Mouse (Mus musculus): ENCODE measurements around the gene Smim24.
A peak's percentile ranks its signal among the peaks of the same experiment; 100 is the strongest.

Smim24 gene

GRCm38 (mm10) chr10:81409330-81409729, 16.5 kb downstream of the Smim24 start:
- no peak for DNase-seq (ENCODE audit: low read depth, low spot score)

- DNase-seq (ENCODE audit: low read depth, low spot score), result no peak
Measured at GRCm38 (mm10) chr10:81410350-81410749, 17.5 kb downstream of the Smim24 start.

- no peak for DNase-seq (ENCODE audit: low read depth, low spot score)
Measured at GRCm38 (mm10) chr10:81410981-81411380, 18.1 kb downstream of the Smim24 start.

- peak; percentile 93 for DNase-seq (ENCODE audit: low read depth, low spot score)
Measured at GRCm38 (mm10) chr10:81411471-81412400, 18.9 kb downstream of the Smim24 start.

- DNase-seq (ENCODE audit: low read depth, low spot score), result peak; percentile 65
Measured at GRCm38 (mm10) chr10:81412586-81413309, 19.9 kb downstream of the Smim24 start.

GRCm38 (mm10) chr10:81413310-81414261, 20.7 kb downstream of the Smim24 start:
- DNase-seq (ENCODE audit: low read depth, low spot score), result peak; percentile 85

- DNase-seq (ENCODE audit: low read depth, low spot score), result peak; percentile 84
Measured at GRCm38 (mm10) chr10:81414682-81415081, 21.8 kb downstream of the Smim24 start.

- no peak for DNase-seq (ENCODE audit: low read depth, low spot score)
Measured at GRCm38 (mm10) chr10:81415146-81415545, 22.3 kb downstream of the Smim24 start.

- peak; percentile 74 for DNase-seq (ENCODE audit: low read depth, low spot score)
Measured at GRCm38 (mm10) chr10:81415549-81416310, 22.9 kb downstream of the Smim24 start.

GRCm38 (mm10) chr10:81416581-81417226, 23.9 kb downstream of the Smim24 start:
- peak; percentile 97 for DNase-seq (ENCODE audit: low read depth, low spot score)

- no peak for DNase-seq (ENCODE audit: low read depth, low spot score)
Measured at GRCm38 (mm10) chr10:81417227-81418215, 24.7 kb downstream of the Smim24 start.

GRCm38 (mm10) chr10:81418216-81419070, 25.6 kb downstream of the Smim24 start:
- no peak for DNase-seq (ENCODE audit: low read depth, low spot score)

GRCm38 (mm10) chr10:81419111-81419928, 26.5 kb downstream of the Smim24 start:
- DNase-seq (ENCODE audit: low read depth, low spot score), result peak; percentile 5

- peak; percentile 76 for DNase-seq (ENCODE audit: low read depth, low spot score)
Measured at GRCm38 (mm10) chr10:81420191-81420767, 27.4 kb downstream of the Smim24 start.

- peak; percentile 4 for DNase-seq (ENCODE audit: low read depth, low spot score)
Measured at GRCm38 (mm10) chr10:81421041-81421796, 28.4 kb downstream of the Smim24 start.

- peak; percentile 14 for DNase-seq (ENCODE audit: low read depth, low spot score)
Measured at GRCm38 (mm10) chr10:81421797-81422100, 28.9 kb downstream of the Smim24 start.
